Mouse (Mus musculus): ENCODE measurements around the gene Ctnna3. TPM values are rescaled to one million over a fixed set of nuclear protein-coding genes. Genes with fewer than 3 reads are reported as not detected.
A peak's percentile ranks its signal among the peaks of the same experiment; 100 is the strongest.
"Not testable (repeated sequence)": the region's sequence is repeated elsewhere in the genome, so short reads cannot be mapped to it uniquely, and the experiment has no call there.

Gene Ctnna3
- polyA plus RNA-seq, 1 experiment from 2014 or later: 1.7 TPM

DNA sequence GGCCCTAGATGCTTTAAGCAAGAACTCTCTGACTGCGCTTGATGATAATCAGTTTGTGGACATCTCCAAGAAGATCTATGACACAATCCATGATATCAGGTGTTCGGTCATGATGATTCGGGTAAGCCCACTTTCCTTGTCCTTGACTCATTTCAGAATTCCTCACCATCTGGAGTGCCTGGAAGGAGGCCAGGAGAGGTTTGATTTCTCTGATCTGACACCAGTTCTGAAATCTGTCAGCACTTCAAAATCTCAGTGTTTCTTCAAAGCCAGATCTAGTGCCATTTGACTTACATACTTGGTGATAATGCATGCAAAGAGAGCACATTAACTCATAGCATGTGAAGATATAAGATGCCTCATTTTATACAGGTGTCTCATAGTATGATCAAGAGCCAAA is 1245.9 kb downstream of the Ctnna3 start:
- Histone ChIP-seq H3K36me3 (ENCODE audit: control insufficient read depth, insufficient read depth, low read length) (no peaks in the 10 kb centered on the region), H3K4me2 (ENCODE audit: low read length) (no peak overlapping the region), H3K27ac (ENCODE audit: low read depth) (no peak overlapping the region), H3K27me3 (replicated peaks; ENCODE audit: control insufficient read depth, insufficient read depth, low read length) (no peaks in the 10 kb centered on the region), H3K4me3 (ENCODE audit: low read depth, low read length) (no peak overlapping the region), H3K4me1 (replicated peaks; ENCODE audit: control insufficient read depth, insufficient read depth, low read length) (no peaks in the 10 kb centered on the region), H3K9ac (ENCODE audit: low read length) (no peak overlapping the region), H3K9me3 (ENCODE audit: control insufficient read depth, low read length) (no peaks in the 10 kb centered on the region)
- 94% methylated on average over 3 of the region's 3 CpGs for WGBS
- no peak for ATAC-seq (replicated peaks; ENCODE audit: low FRiP score, low TSS enrichment, low read depth)
- DNase-seq (ENCODE audit: low spot score): no peak

DNA sequence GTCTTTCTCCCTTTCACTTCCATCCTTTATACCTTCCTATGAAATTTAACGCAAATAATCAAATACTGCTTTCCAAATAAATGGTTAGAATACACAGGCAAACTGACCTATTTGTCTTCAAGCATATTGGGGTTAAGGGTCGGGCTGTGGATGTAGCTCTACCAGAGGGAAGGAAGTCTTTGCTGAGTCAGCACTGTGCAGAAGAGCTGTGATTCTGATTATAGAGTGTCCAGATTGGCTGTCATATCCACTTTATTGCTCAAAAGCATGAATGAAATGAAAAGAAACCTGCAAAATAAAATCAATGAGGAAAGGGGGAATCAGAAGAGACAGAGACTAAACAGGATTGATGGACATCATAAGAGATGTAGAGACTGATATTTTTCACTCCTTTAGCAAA is 1280.1 kb downstream of the Ctnna3 start:
- no peak for DNase-seq (ENCODE audit: low spot score)
- H3K4me3 ChIP-seq (ENCODE audit: low read depth, low read length): no peak overlapping the region
- WGBS: 84% methylated on average over 2 of the region's 2 CpGs
- no peak overlapping the region for H3K27ac ChIP-seq (ENCODE audit: low read depth)
- H3K36me3 ChIP-seq (ENCODE audit: control insufficient read depth, insufficient read depth, low read length): no peaks in the 10 kb centered on the region
- H3K27me3 ChIP-seq (replicated peaks; ENCODE audit: control insufficient read depth, insufficient read depth, low read length): no peaks in the 10 kb centered on the region
- H3K9me3 ChIP-seq (ENCODE audit: control insufficient read depth, low read length): no peaks in the 10 kb centered on the region
- H3K4me1 ChIP-seq (replicated peaks; ENCODE audit: control insufficient read depth, insufficient read depth, low read length): no peaks in the 10 kb centered on the region
- H3K9ac ChIP-seq (ENCODE audit: low read length): no peak overlapping the region
- no peak for ATAC-seq (replicated peaks; ENCODE audit: low FRiP score, low TSS enrichment, low read depth)
- H3K4me2 ChIP-seq (ENCODE audit: low read length): no peak overlapping the region

DNA sequence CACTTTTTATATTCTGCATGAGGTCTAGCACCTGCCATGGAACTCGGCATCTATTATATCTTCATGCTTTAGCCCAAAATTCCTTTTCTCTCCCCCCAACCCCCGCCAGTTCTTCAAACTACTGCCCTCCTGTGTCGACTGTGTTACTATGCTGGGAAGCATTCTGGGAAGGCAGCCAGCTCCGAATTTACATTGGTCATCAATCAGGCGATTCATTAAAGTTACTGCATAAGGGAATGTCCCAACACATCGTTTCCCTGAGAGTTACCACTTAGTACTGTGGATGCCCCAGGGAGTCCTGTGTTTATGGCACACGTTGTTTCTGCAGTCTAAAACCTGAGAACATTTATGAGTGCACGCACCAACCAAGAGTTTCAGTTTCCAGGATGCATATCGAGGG is 1288.1 kb downstream of the Ctnna3 start:
- WGBS: 55% methylated on average over 9 of the region's 9 CpGs
- Histone ChIP-seq H3K4me3 (ENCODE audit: low read depth, low read length) (no peak overlapping the region), H3K9ac (ENCODE audit: low read length) (no peak overlapping the region), H3K27me3 (replicated peaks; ENCODE audit: control insufficient read depth, insufficient read depth, low read length) (no peaks in the 10 kb centered on the region), H3K4me2 (ENCODE audit: low read length) (no peak overlapping the region), H3K27ac (ENCODE audit: low read depth) (no peak overlapping the region), H3K4me1 (replicated peaks; ENCODE audit: control insufficient read depth, insufficient read depth, low read length) (no peaks in the 10 kb centered on the region), H3K36me3 (ENCODE audit: control insufficient read depth, insufficient read depth, low read length) (no peaks in the 10 kb centered on the region), H3K9me3 (ENCODE audit: control insufficient read depth, low read length) (no peaks in the 10 kb centered on the region)
- peak; percentile 58 for DNase-seq (ENCODE audit: low spot score)
- ATAC-seq (replicated peaks; ENCODE audit: low FRiP score, low TSS enrichment, low read depth): no peak

DNA sequence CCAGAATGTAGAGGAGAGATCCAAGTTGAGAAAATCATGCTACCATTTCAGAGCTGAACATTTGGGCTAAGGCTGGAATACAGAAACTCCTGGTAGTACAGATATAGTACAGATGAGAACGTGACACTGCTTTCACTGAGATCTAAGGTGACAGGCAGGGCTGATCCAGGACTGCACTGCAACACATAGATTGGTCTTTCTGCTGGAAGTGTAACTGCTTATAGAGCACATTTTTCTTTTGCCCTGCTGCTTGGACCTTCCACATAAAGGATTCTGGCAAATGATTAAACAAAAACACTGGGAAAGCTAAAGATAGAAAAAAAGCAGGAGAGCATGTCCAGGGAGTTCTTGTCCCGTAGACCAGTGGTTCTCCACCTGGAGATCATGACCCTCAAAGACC is 1305.8 kb downstream of the Ctnna3 start:
- 60% methylated on average over 2 of the region's 2 CpGs for WGBS
- Histone ChIP-seq H3K27ac (ENCODE audit: low read depth) (no peak overlapping the region), H3K4me1 (replicated peaks; ENCODE audit: control insufficient read depth, insufficient read depth, low read length) (no peaks in the 10 kb centered on the region), H3K36me3 (ENCODE audit: control insufficient read depth, insufficient read depth, low read length) (no peaks in the 10 kb centered on the region), H3K4me3 (ENCODE audit: low read depth, low read length) (no peak overlapping the region), H3K27me3 (replicated peaks; ENCODE audit: control insufficient read depth, insufficient read depth, low read length) (no peaks in the 10 kb centered on the region), H3K4me2 (ENCODE audit: low read length) (no peak overlapping the region), H3K9me3 (ENCODE audit: control insufficient read depth, low read length) (no peaks in the 10 kb centered on the region), H3K9ac (ENCODE audit: low read length) (no peak overlapping the region)
- DNase-seq (ENCODE audit: low spot score) (no peak), ATAC-seq (replicated peaks; ENCODE audit: low FRiP score, low TSS enrichment, low read depth) (no peak)

DNA sequence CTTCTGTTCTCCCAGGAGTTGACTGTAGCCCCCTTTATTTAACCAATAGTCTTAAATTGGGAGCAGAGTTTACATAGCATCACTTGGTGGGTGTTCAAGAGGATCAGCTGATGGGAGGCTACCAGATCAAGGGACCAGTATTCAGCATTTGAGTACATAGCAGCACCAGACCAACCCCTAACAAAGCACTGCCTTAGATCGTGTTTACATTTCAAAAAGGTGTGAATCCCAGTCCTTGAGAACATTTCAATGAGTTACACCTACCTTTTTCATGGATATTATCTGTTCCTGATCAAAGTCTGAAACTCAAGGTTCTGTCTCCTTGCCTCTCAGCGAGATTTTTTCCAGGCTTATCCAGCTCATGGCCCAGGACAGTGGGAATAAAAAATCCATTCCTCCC is 1306.7 kb downstream of the Ctnna3 start:
- no peak overlapping the region for H3K4me3 ChIP-seq (ENCODE audit: low read depth, low read length)
- no peak for ATAC-seq (replicated peaks; ENCODE audit: low FRiP score, low TSS enrichment, low read depth)
- H3K27ac ChIP-seq (ENCODE audit: low read depth): no peak overlapping the region
- H3K36me3 ChIP-seq (ENCODE audit: control insufficient read depth, insufficient read depth, low read length): no peaks in the 10 kb centered on the region
- no peaks in the 10 kb centered on the region for H3K9me3 ChIP-seq (ENCODE audit: control insufficient read depth, low read length)
- no peak overlapping the region for H3K9ac ChIP-seq (ENCODE audit: low read length)
- no peaks in the 10 kb centered on the region for H3K4me1 ChIP-seq (replicated peaks; ENCODE audit: control insufficient read depth, insufficient read depth, low read length)
- no peak overlapping the region for H3K4me2 ChIP-seq (ENCODE audit: low read length)
- 25% methylated on average over 2 of the region's 2 CpGs for WGBS
- DNase-seq (ENCODE audit: low spot score): no peak
- no peaks in the 10 kb centered on the region for H3K27me3 ChIP-seq (replicated peaks; ENCODE audit: control insufficient read depth, insufficient read depth, low read length)

DNA sequence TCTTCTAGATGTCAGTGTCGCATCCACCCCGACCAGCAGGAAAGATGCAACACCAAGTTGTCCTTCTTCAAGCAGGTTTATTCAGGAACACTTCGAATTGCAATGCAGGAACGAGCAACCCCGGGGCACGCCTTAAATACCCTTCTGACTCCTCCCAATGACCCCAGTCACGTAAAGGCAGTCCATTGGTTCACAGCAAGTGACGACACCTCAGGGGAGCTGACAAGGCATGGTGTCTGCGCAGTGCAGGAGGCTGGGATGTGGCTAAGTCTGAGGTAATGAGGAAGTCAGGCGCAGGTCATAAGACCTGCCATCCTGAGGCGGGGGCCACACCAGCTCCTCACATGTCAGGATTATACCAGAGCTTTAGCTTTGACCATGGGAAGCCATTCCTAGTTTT is 1311.8 kb downstream of the Ctnna3 start:
- not testable (repeated sequence) for H3K4me1 ChIP-seq (replicated peaks; ENCODE audit: control insufficient read depth, insufficient read depth, low read length); H3K9me3 ChIP-seq (ENCODE audit: control insufficient read depth, low read length); H3K4me3 ChIP-seq (ENCODE audit: low read depth, low read length); H3K36me3 ChIP-seq (ENCODE audit: control insufficient read depth, insufficient read depth, low read length); H3K27ac ChIP-seq (ENCODE audit: low read depth); H3K27me3 ChIP-seq (replicated peaks; ENCODE audit: control insufficient read depth, insufficient read depth, low read length); H3K9ac ChIP-seq (ENCODE audit: low read length); DNase-seq (ENCODE audit: low spot score); H3K4me2 ChIP-seq (ENCODE audit: low read length); ATAC-seq (replicated peaks; ENCODE audit: low FRiP score, low TSS enrichment, low read depth)
- 82% methylated on average over 11 of the region's 11 CpGs for WGBS

DNA sequence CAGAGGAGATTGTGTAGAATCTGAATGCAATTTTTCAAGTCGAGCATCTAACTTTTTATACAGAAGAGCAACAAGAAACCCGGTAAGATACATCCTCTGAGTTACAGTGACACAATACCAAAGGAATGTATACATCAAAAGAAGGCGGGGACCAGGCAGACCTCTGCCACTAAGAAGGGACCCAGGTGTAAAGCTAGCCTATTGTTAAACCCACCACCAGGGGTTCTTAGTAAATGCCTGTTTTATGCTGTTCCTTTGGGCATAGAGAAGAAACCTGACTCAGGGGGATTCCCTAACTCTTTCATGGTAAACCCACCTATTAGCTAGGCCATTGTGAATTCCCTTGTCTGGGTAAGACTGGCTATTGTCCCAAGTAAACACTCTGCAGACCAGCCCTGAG is 1314.2 kb downstream of the Ctnna3 start:
- WGBS: 37% methylated on average over 3 of the region's 3 CpGs
- not testable (repeated sequence) for H3K9me3 ChIP-seq (ENCODE audit: control insufficient read depth, low read length); DNase-seq (ENCODE audit: low spot score); H3K4me3 ChIP-seq (ENCODE audit: low read depth, low read length); ATAC-seq (replicated peaks; ENCODE audit: low FRiP score, low TSS enrichment, low read depth); H3K27me3 ChIP-seq (replicated peaks; ENCODE audit: control insufficient read depth, insufficient read depth, low read length); H3K4me1 ChIP-seq (replicated peaks; ENCODE audit: control insufficient read depth, insufficient read depth, low read length); H3K27ac ChIP-seq (ENCODE audit: low read depth); H3K9ac ChIP-seq (ENCODE audit: low read length); H3K36me3 ChIP-seq (ENCODE audit: control insufficient read depth, insufficient read depth, low read length); H3K4me2 ChIP-seq (ENCODE audit: low read length)

DNA sequence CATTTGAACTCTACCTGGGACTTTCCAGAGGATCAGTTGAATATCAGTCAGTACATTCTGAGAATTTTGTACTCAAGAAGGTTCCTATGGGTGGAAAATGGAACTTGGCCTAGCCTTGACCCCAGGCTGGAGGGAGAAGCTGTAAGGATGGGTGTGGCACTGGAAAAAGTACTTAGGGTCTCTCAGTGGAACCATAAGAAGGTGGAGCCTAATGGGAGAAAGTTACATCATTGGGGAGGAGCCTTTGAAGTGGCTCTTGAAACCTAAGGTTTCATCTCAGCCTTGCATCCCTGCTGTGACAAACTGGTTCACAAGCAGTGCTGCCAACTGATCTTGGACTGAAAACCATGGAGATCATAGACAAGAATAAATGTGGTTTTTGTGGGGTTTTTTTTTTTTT is 1318.8 kb downstream of the Ctnna3 start:
- H3K27me3 ChIP-seq (replicated peaks; ENCODE audit: control insufficient read depth, insufficient read depth, low read length): no peaks in the 10 kb centered on the region
- no peaks in the 10 kb centered on the region for H3K4me1 ChIP-seq (replicated peaks; ENCODE audit: control insufficient read depth, insufficient read depth, low read length)
- H3K4me3 ChIP-seq (ENCODE audit: low read depth, low read length): no peak overlapping the region
- no peaks in the 10 kb centered on the region for H3K9me3 ChIP-seq (ENCODE audit: control insufficient read depth, low read length)
- DNase-seq (ENCODE audit: low spot score): no peak
- ATAC-seq (replicated peaks; ENCODE audit: low FRiP score, low TSS enrichment, low read depth): no peak
- no peak overlapping the region for H3K9ac ChIP-seq (ENCODE audit: low read length)
- H3K27ac ChIP-seq (ENCODE audit: low read depth): no peak overlapping the region
- no peak overlapping the region for H3K4me2 ChIP-seq (ENCODE audit: low read length)
- no peaks in the 10 kb centered on the region for H3K36me3 ChIP-seq (ENCODE audit: control insufficient read depth, insufficient read depth, low read length)

DNA sequence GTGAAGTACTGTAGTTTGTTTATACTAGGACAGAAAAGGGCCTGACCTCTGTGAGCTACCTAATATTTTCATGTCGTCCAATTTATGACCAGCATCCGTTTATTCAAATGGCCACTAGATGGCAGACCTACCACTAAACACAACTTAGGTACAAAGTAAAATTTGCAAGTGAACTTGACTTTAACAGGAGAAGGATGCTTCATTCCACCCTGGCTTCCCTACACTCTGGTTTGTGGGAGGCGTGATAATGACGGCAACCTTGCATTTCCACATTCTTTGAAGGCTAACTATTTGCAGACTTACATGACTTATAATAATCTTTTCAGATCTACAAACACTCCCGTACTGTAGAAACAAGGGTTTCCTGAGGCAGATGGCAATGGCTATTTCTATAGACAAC is 1320.9 kb downstream of the Ctnna3 start:
- Histone ChIP-seq H3K27me3 (replicated peaks; ENCODE audit: control insufficient read depth, insufficient read depth, low read length) (no peaks in the 10 kb centered on the region), H3K4me3 (ENCODE audit: low read depth, low read length) (no peak overlapping the region), H3K4me1 (replicated peaks; ENCODE audit: control insufficient read depth, insufficient read depth, low read length) (no peaks in the 10 kb centered on the region), H3K9me3 (ENCODE audit: control insufficient read depth, low read length) (no peaks in the 10 kb centered on the region), H3K4me2 (ENCODE audit: low read length) (no peak overlapping the region), H3K9ac (ENCODE audit: low read length) (no peak overlapping the region), H3K27ac (ENCODE audit: low read depth) (no peak overlapping the region), H3K36me3 (ENCODE audit: control insufficient read depth, insufficient read depth, low read length) (no peaks in the 10 kb centered on the region)
- no peak for ATAC-seq (replicated peaks; ENCODE audit: low FRiP score, low TSS enrichment, low read depth)
- WGBS: 35% methylated on average over 5 of the region's 5 CpGs
- peak; percentile 57 for DNase-seq (ENCODE audit: low spot score)
